Mouse (Mus musculus): ENCODE measurements at regions not wholly inside any gene's neighbourhood (a gene's known extent, or its start where the extent isn't known, plus 50 kb on each side); places are given as distances from the start of the nearest gene placed in this dataset.

GRCm38 (mm10) chr16:51675988-51676387 lies 355.0 kb upstream of the Cblb start:
- no peak for DNase-seq (ENCODE audit: low spot score in 2 of 2)

- DNase-seq (ENCODE audit: low spot score in 2 of 2) = no peak
Observed at GRCm38 (mm10) chr16:51690861-51691260, 340.2 kb upstream of the Cblb start.

DNA sequence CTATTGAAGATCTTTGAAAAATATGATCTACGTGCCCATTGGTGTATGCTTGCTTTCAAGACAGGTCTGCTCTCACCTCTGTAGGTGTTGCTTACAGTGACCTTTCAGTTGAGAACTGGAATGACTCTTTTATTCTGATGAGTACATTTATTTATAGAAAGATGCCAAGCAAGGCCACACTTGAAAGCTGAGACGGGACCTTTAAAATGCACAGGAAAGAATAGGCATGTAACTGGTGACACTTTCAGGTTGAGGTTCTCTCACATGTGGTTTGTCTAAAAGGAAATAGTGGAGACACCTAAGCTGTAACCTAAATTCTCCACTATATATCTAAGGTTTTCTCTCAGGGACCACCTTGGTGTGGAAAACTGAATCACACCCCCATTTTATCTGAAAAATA lies 326.0 kb upstream of the Cblb start:
- DNase-seq (ENCODE audit: low spot score in 2 of 2) = no peak

DNA sequence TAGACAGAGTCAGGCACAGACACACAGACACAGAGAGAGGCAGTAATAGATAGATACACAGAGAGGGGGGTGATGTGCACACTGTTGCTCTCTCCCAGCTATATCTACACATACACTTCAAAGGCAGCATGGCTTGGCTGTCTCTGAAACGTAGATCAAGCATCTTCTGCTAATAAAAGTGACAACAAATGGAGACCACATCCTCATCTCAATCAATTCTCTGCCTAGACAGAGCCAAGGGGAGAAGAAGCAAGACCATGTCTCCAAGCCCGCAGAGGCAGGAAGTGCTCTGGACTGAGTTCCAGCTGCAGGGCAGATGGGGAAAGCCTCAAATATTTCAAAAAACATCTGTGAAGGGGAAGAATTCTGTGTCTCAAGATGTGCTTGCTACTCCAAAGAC lies 312.3 kb upstream of the Cblb start:
- DNase-seq (ENCODE audit: low spot score in 2 of 2) = no peak

DNA sequence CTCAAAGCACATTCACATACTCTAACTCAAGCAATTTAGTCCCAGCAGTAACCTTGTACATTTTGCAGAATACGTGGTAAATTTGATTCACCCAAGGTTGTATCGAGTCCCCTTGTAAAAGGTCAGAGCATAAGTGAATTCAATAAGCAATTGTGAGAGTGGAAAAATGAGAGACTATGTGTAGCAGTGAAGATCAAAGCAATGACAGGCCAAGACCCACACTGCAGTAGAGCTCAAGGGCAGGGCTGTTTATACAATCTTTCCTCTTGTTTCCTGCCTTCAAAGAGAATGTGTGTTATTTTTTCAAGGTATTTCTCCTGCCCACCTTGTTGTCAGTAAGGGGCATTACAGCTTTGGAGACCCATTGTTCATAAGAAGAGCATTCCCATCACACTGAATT lies 311.4 kb upstream of the Cblb start:
- DNase-seq (ENCODE audit: low spot score in 2 of 2) = no peak

- DNase-seq (ENCODE audit: low spot score in 2 of 2) = no peak
Observed at GRCm38 (mm10) chr16:51722682-51723081, 308.3 kb upstream of the Cblb start.

- DNase-seq (ENCODE audit: low spot score in 2 of 2) = no peak
Observed at GRCm38 (mm10) chr16:51741875-51742274, 289.1 kb upstream of the Cblb start.

- no peak for DNase-seq (ENCODE audit: low spot score in 2 of 2)
Observed at GRCm38 (mm10) chr16:51751878-51752277, 279.1 kb upstream of the Cblb start.

DNA sequence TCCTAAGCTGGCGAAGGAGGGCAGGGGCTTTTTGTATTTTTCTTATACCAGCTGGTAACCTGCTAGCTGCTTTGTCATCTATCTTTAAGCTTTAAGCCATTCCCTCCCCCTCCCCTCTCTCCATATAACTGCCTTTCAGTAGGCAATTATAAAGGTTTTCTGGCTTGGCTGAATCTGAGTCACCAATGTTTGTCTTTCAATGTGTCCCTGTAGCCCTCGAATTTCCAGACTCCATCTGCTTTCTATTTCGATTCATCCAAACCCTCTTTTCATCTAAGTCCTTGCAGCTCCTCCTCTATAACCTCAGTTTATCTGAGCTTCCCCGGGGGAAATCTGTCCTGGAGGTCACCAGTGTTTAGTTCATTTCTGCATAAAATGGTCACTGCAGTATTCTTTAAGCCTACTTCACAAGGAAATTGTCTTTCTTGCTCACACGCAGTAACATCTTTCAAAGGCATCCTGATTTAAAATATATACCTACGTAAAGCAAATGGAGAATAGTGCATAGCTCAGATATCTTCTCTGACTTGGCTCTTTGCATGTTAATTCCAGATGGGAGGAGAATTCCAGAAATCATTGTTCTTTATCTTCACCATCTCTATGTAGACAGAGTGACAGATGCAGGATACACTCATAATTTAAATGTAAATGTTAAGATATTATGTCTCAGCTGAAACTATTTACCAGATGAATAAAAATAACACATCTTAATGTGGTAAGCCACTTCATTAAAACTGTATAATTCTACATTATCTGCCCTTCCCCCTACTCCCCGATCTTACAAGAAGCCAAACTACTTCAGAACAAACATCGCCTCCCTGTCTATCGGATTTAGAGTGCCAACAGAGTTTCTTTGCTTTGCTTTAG lies 272.4 kb upstream of the Cblb start:
- no peak for DNase-seq (ENCODE audit: low spot score in 2 of 2)

DNA sequence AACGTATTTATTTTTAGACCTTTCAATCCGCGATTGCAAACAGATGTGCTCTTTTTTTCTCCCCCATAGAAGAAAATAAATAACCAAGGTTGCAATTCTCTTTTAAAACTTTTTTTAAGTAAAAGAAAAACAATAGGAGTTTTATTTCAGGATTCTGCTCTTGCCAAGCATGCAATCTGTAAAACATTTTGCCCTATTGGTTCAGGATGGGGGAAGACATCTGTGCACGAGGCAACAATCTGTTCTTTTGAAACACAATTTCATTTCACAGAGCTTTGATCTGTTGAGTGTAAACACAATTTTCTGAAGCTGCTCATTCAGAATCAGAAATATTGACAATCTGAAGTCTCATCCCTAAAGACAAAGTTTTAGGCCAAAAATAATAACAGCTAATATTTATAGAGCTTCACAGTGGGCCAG lies 271.8 kb upstream of the Cblb start:
- no peak for DNase-seq (ENCODE audit: low spot score in 2 of 2)

DNA sequence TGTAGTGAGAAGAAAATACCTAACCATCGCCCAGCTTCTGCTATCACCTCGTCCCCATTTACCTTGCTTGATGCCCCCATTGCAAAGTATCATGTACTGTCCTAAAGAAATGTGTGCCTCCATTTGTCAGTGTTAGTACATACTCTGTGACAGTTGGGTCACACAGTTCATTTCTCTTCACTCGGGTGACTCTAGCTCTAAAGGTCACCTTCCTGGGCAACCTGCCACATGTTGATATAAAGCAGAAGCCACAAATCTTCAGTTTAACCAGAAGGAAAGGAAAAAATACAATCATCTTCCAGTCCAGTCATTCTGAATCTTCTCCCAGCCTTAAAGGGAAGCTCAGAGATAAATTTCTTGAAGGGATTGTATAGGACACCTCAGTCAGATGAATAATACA lies 263.5 kb upstream of the Cblb start:
- no peak for DNase-seq (ENCODE audit: low spot score in 2 of 2)

DNA sequence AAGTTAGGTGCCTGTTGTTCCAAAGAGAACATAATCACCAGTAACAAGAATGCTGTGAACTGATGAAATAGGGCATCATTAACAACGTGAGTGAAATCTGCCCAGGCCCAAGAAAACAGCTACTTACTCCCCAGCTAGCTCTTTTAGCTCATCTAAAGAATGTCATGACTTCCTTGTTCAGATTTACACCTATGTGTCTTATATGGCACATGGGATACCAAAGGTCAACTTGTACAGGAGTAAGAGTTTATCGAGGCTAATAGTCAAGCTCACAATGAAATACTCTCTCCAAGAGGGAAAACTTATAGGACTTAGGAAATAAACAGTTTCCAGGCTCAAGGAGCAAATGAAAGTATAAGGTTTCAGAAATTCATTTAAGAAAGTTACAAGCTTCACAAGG lies 252.1 kb upstream of the Cblb start:
- no peak for DNase-seq (ENCODE audit: low spot score in 2 of 2)

- no peak for DNase-seq (ENCODE audit: low spot score in 2 of 2)
Observed at GRCm38 (mm10) chr16:51795003-51795402, 236.0 kb upstream of the Cblb start.

DNA sequence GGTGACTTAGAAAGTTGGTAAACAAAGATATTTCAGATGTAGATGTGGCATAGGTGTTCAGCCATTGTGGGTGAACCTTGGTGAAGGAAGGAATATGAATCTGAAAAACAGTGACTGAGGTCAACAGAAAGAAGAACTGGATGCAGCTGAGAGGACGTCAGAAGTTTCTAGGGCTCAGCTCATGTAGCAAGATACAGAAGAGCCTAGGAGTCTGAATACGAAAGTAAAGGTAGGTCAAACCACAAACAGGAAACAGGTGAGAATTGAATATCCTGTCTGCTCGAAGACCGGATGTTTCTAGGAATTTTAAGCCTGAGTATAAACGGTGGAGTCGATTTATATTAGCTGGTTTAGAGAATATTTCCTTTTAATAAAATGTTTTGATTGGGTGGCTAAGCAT lies 223.7 kb upstream of the Cblb start:
- DNase-seq (ENCODE audit: low spot score in 2 of 2) = no peak

DNA sequence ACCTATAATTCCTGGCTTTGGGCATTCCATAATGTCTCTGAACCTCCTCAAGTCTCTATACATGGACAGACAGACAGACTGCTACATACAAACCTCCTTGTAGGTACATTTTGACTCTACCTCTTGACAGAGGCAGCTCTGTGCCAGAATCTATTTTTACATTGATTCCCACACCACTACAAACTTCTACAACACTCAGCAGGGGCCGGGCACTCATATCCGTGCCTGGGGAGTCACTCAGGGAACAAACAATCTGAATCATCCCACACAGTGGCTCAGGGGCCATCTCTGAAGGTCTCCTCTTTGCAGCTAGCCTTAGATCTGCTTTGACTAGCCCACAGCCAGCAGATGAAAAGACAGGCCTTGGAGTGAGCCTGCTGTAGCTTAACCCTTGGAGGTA lies 221.9 kb upstream of the Cblb start:
- no peak for DNase-seq (ENCODE audit: low spot score in 2 of 2)

- DNase-seq (ENCODE audit: low spot score in 2 of 2) = no peak
Observed at GRCm38 (mm10) chr16:51811073-51811472, 220.0 kb upstream of the Cblb start.

- DNase-seq (ENCODE audit: low spot score in 2 of 2) = no peak
Observed at GRCm38 (mm10) chr16:51842770-51843169, 188.3 kb upstream of the Cblb start.

DNA sequence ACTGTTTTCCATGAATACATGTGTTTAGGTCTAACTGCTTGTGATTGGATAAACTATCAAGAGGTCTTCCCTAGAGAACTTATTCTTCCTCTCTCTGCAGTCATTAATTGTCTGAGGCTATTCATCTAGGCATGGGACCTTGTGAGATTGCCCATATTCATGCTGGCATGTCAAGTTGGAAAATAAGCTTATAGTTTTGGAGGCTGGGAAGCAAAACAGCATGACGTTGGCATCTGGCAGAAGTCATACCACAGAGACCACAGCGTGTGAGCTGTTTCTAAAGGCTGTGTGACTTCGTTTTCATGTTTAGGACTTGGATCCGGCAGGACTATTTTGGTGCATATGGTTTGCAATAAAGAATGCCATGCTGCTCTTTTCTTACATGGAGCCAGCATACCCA lies 185.5 kb upstream of the Cblb start:
- DNase-seq (ENCODE audit: low spot score in 2 of 2) = no peak

DNA sequence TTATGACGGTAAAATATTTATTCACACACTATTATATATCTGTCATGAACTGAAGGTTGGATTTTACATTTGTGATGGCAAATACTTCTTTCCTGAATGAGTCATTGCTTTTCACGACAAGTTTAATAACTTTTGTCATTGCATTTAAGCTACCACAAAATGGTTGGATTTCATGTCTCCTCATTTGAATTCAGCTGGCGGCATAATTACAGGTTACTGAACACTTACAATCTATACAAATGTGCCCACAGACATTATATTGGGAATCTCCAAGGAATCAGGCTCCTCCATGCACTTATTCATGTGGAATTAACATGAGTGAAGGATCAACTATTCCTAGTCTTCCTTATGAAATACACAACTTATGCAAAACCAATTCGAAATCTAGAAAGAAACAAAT lies 150.3 kb upstream of the Cblb start:
- DNase-seq (ENCODE audit: low spot score in 2 of 2) = no peak

GRCm38 (mm10) chr16:51881127-51881526 lies 149.9 kb upstream of the Cblb start:
- no peak for DNase-seq (ENCODE audit: low spot score in 2 of 2)

DNA sequence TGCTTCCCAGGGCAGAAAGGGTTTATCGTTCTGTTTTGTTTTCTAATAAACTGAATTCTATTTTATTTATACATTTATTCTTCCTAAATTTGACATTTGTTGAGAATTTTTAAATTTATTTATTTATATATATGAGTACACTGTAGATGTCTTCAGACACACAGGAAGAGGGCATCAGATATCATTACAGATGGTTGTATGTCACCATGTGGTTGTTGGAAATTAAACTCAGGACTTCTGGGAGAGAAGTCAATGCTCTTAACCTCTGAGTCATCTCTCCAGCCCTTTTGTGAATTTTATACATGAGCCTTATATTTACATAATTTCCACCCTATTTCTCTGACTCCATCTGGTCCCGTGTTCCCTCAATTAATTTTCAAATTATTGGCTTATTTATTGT lies 147.2 kb upstream of the Cblb start:
- DNase-seq (ENCODE audit: low spot score in 2 of 2) = no peak

GRCm38 (mm10) chr16:51887496-51887895 lies 143.5 kb upstream of the Cblb start:
- DNase-seq (ENCODE audit: low spot score in 2 of 2) = no peak

- peak in 1 of 2 experiments; percentile 12 for DNase-seq (ENCODE audit: low spot score in 2 of 2)
Observed at GRCm38 (mm10) chr16:51905588-51905987, 125.4 kb upstream of the Cblb start.

- DNase-seq (ENCODE audit: low spot score in 2 of 2) = no peak
Observed at GRCm38 (mm10) chr16:51906686-51907085, 124.3 kb upstream of the Cblb start.
